Comparison of ENCODE assay signal across 34 mouse cellular contexts in genomic region chr2:9962871-9963270, GRCm38 (mm10).
"Had no signal": no experiment of that assay in that cellular context is flagged by ENCODE, and none has a peak within 500 bp of the region (broad histone marks: within the 10 kb centered on the region; RNA-seq: fewer than 3 reads in every experiment).

No protein-coding gene starts in this region.

- H3K36me3 ChIP-seq: heart, embryonic 12.5 days; heart, embryonic 13.5 days; heart, embryonic 15.5 days; hindbrain, embryonic 12.5 days; hindbrain, embryonic 13.5 days; hindbrain, embryonic 15.5 days; intestine, embryonic 15.5 days; kidney, embryonic 15.5 days had no signal

- H3K4me2 ChIP-seq: heart, embryonic 12.5 days; heart, embryonic 13.5 days; heart, embryonic 15.5 days; hindbrain, embryonic 12.5 days; hindbrain, embryonic 13.5 days; hindbrain, embryonic 14.5 days; hindbrain, embryonic 15.5 days; intestine, embryonic 15.5 days; kidney, embryonic 15.5 days had no signal

- H3K27ac ChIP-seq: heart, embryonic 13.5 days; heart, embryonic 15.5 days; hindbrain, embryonic 10.5 days; hindbrain, embryonic 12.5 days; hindbrain, embryonic 13.5 days; hindbrain, embryonic 14.5 days; hindbrain, embryonic 15.5 days; hindbrain, postnatal 0 days; intestine, embryonic 15.5 days; kidney, embryonic 15.5 days; kidney, postnatal 0 days; layer of hippocampus, adult 2 months; left cerebral cortex, adult 2 months had no signal

- H3K4me1 ChIP-seq: intestine, embryonic 15.5 days had no signal

- DNase-seq: heart, postnatal 10 days; heart, postnatal 14 days; heart, postnatal 36 days; heart, postnatal 4 days; kidney, adult 11 months; kidney, adult 18-20 months; kidney, adult 2 months; kidney, adult 8-10 months; kidney, adult 9 months; kidney, postnatal 10 days; kidney, postnatal 14 days; kidney, postnatal 25 days; kidney, postnatal 36 days; kidney, postnatal 4 days; layer of hippocampus, adult 9-11 months; layer of hippocampus, postnatal 36 days had no signal

- H3K9me3 ChIP-seq: heart, embryonic 12.5 days; heart, embryonic 13.5 days; heart, embryonic 15.5 days; hindbrain, embryonic 10.5 days; hindbrain, embryonic 12.5 days; hindbrain, embryonic 13.5 days; hindbrain, embryonic 15.5 days; intestine, embryonic 15.5 days; kidney, embryonic 15.5 days had no signal

- H3K4me3 ChIP-seq: heart, embryonic 12.5 days; heart, embryonic 13.5 days; heart, embryonic 15.5 days; hindbrain, embryonic 10.5 days; hindbrain, embryonic 12.5 days; hindbrain, embryonic 13.5 days; hindbrain, embryonic 15.5 days; intestine, embryonic 15.5 days; kidney, embryonic 15.5 days; layer of hippocampus, adult 2 months; left cerebral cortex, adult 2 months had no signal

- ATAC-seq: hindbrain, embryonic 16.5 days; hindbrain, postnatal 0 days; inflammation-experienced regulatory T-cells, adult 6 months; intestine, embryonic 15.5 days; intestine, embryonic 16.5 days; intestine, postnatal 0 days had no signal

- H3K9ac ChIP-seq: heart, embryonic 12.5 days; heart, embryonic 13.5 days; heart, embryonic 15.5 days; hindbrain, embryonic 12.5 days; hindbrain, embryonic 13.5 days; hindbrain, embryonic 14.5 days; hindbrain, embryonic 15.5 days; intestine, embryonic 15.5 days; kidney, embryonic 15.5 days had no signal

- H3K27me3 ChIP-seq: heart, embryonic 12.5 days; heart, embryonic 13.5 days; heart, embryonic 15.5 days; hindbrain, embryonic 12.5 days; hindbrain, embryonic 13.5 days; hindbrain, embryonic 15.5 days; intestine, embryonic 15.5 days; kidney, embryonic 15.5 days had no signal
